Mouse (Mus musculus): ENCODE results near the gene Gm20843. TPM values are rescaled to one million over a fixed set of nuclear protein-coding genes. Genes with fewer than 3 reads are reported as not detected.

Gm20843 gene
- not detected for total RNA-seq (2023)

GRCm38 (mm10) chrY:72247018-72247417 lies at the start of gene Gm20843:
Gm20843 (minus strand) TSS chrY:72247118.

